Mouse (Mus musculus) liver, embryonic 12.5 days (tissue): Measurements from ENCODE around the gene Zbed6. TPM values are rescaled to one million over a fixed set of nuclear protein-coding genes. Genes with fewer than 3 reads are reported as not detected.
A peak's percentile ranks its signal among the peaks of the same experiment; 100 is the strongest.

Experiments used
- ATAC-seq: fragments of 200-750 bp; cut with Nextera tagmentation; 2 replicates; pipeline ENCODE4 v1.8.0; 2017; ENCODE audit warnings: moderate number of reproducible peaks, mild to moderate bottlenecking, moderate library complexity
- H3K27ac ChIP-seq: fragments of 300-500 bp; sonication (generic); 2 replicates; pipeline ENCODE4 v1.5.1; 2016; ENCODE audit warnings: mild to moderate bottlenecking
- H3K27me3 ChIP-seq: fragments of 300-500 bp; sonication (generic); replicated peaks from 2 replicates; pipeline ENCODE4 v1.6.1; 2016; ENCODE audit warnings: mild to moderate bottlenecking, moderate library complexity
- H3K36me3 ChIP-seq: fragments of 300-500 bp; sonication (generic); 2 replicates; pipeline ENCODE4 v1.6.1; 2016; ENCODE audit warnings: mild to moderate bottlenecking, moderate library complexity
- H3K4me1 ChIP-seq: fragments of 300-500 bp; sonication (generic); 2 replicates; pipeline ENCODE4 v1.6.1; 2016
- H3K4me2 ChIP-seq: fragments of 300-500 bp; sonication (generic); 2 replicates; pipeline ENCODE4 v1.6.1; 2016; ENCODE audit warnings: mild to moderate bottlenecking, moderate library complexity
- H3K4me3 ChIP-seq: fragments of 300-500 bp; sonication (generic); 2 replicates; pipeline ENCODE4 v1.5.1; 2016; ENCODE audit warnings: mild to moderate bottlenecking, moderate library complexity
- H3K9ac ChIP-seq: fragments of 300-500 bp; sonication (generic); 2 replicates; pipeline ENCODE4 v1.6.1; 2016; ENCODE audit warnings: mild to moderate bottlenecking, moderate library complexity
- H3K9me3 ChIP-seq: fragments of 300-500 bp; sonication (generic); replicated peaks from 2 replicates; pipeline ENCODE4 v1.6.1; 2016; ENCODE audit warnings: mild to moderate bottlenecking, moderate library complexity
- WGBS: fragments of 180-500 bp; shearing (Covaris S2); methylation state at CpG from one replicate; pipeline ENCODE4 v1.1.7; 2016; ENCODE audit not compliant: insufficient replicate concordance; 5-methylcytosine and 5-hydroxymethylcytosine counted together
- polyA plus RNA-seq: library from polyadenylated mRNA; unstranded; fragments of >200 nt; fragmentation: Nextera tagmentation; extraction: Ambion mirVana; gene quantifications from 2 replicates; pipeline ENCODE4 v1.2.1, GENCODE M21; 2016

Zbed6 gene
- polyA plus RNA-seq, 1 experiment from 2014 or later, result not detected

DNA sequence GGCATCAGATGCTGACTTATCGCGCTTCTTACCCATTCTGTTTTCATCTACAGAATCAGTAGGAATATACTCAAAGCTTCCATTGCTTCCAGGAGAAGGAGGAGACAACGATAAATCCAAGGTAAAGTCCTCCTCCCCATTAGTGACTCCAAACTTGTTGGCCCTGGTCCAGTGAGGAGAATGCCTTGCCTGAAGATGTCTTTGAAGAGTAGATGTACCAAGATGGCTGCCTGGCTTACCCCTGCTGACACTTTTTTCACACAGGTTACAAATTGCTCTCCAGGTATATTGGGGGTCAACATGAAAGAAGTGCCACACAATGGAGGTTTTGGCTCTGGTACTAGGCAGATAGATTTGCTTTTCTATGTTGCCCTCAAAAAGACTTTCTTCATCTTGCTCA lies 1.8 kb downstream of the Zbed6 start:
- H3K4me2 ChIP-seq, result no peak overlapping the region

DNA sequence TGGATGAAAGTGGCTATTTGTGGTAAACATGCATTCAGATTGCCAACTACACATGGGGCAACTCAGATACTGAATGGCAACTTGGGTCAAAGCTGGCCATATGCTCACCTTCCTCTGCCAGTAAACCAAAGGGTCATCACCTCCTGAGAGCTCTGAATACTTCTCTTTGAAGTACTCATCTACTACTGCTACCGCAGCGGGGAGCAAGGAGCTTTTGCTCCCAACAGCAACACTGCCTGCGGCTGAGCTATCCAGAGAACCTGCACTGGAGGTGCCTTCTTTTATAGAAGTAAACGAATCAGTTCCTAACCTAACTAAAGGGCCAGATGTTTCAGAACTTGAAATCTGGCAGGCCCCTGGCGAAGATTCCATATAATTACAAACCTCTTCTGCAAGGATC lies 3.9 kb downstream of the Zbed6 start:
- no peaks in the 10 kb centered on the region for H3K9me3 ChIP-seq
- no peak overlapping the region for H3K4me3 ChIP-seq
- WGBS, result 79% methylated on average over 5 of the region's 5 CpGs
- no peak overlapping the region for H3K4me2 ChIP-seq
- peaks cover 63% of the 10 kb centered on the region for H3K4me1 ChIP-seq
- H3K27ac ChIP-seq, result no peak overlapping the region
- ATAC-seq, result no peak
- peaks cover 59% of the 10 kb centered on the region for H3K36me3 ChIP-seq
- H3K27me3 ChIP-seq, result no peaks in the 10 kb centered on the region
- H3K9ac ChIP-seq, result no peak overlapping the region

More for the DNA sequence above, 1.8 kb downstream of the Zbed6 start:
- Histone ChIP-seq H3K4me1 (peaks cover 56% of the 10 kb centered on the region), H3K27me3 (no peaks in the 10 kb centered on the region), H3K27ac (no peak overlapping the region), H3K4me3 (no peak overlapping the region), H3K36me3 (peaks cover 46% of the 10 kb centered on the region), H3K9me3 (no peaks in the 10 kb centered on the region), H3K9ac (no peak overlapping the region)
- WGBS, result 97% methylated on average over 3 of the region's 3 CpGs
- ATAC-seq, result no peak

DNA sequence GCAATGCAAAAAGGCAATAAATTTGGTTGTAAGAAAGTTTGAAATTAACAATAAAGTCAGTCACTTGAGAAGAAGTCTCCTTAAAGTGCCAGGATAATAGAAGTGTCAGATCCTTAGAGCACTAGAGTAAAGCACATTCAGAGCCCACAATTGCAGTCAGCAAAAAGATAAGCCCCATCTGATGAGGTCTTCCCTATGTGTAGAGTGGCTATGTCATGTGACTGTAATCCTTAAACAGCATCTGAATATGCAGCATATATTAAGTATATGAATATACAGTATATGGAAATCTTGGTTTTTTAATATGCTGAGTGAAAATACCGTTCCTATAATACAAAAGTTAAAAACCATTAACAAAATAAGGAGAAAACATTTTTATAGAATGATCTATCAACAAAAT lies 7.7 kb downstream of the Zbed6 start:
- H3K9ac ChIP-seq, result no peak overlapping the region
- H3K36me3 ChIP-seq, result peaks cover 69% of the 10 kb centered on the region
- no peak overlapping the region for H3K4me3 ChIP-seq
- H3K27me3 ChIP-seq, result no peaks in the 10 kb centered on the region
- H3K9me3 ChIP-seq, result no peaks in the 10 kb centered on the region
- H3K4me2 ChIP-seq, result no peak overlapping the region
- ATAC-seq, result no peak
- H3K27ac ChIP-seq, result no peak overlapping the region
- 97% methylated on average over 1 of the region's 1 CpGs for WGBS
- peaks cover 42% of the 10 kb centered on the region for H3K4me1 ChIP-seq

DNA sequence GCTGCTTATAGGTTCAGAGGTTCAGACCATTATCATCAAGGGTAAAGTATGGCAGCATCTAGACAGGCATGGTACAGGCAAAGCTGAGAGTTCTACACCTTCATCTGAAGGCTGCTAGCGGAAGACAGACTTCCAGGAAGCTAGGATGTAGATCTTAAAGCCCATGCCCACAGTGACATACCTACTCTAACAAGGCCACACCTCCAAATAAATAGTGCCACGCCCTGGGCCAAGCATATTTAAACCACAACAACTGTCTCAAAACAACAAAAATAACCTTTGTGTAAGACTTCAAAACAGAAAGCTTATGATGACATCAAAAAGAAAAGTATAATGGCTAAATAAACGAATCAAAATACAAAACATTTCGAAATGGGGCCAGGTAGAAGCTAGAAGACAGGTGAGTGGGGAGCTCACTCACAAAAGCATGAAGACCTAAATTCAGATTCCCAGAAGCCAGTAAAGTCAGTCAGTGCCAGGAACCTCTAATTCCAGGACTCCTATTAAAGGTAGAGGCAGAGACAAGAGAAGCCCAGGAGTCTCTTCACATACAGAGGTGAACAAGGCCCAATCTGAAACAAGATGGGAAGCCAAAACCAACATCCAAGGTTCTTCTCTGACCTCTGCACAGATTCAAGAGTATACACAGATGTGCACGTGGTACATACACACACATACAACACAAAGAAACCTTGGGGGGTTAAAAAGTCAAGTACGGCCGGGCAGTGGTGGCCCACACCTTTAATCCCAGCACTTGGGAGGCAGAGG lies 10.2 kb downstream of the Zbed6 start:
- Histone ChIP-seq H3K9ac (no peak overlapping the region), H3K27ac (no peak overlapping the region), H3K4me2 (no peak overlapping the region), H3K9me3 (no peaks in the 10 kb centered on the region), H3K27me3 (no peaks in the 10 kb centered on the region), H3K36me3 (peaks cover 69% of the 10 kb centered on the region), H3K4me3 (no peak overlapping the region), H3K4me1 (peaks cover 22% of the 10 kb centered on the region; the same call in 1 of the 2 replicates)
- WGBS, result 84% methylated on average over 7 of the region's 7 CpGs
- no peak for ATAC-seq

DNA sequence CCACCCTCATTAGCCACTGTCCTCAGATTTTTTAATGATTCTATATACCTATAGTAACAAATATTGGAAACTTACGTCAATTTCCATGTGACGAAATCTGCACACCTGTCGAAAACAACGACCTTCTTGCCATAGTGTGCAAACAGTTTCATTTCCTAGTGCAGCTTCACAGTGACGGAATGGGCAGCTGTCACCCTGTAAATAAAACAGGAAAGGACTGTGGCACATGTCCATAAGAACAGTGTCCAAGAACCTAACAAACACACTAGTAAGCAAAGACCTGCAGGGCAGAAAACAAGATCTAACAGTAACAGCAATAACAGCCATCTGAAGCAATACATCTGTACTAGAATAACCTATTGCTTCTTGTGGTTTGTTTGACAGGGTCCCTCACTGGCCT lies 15.0 kb downstream of the Zbed6 start:
- no peak for ATAC-seq
- WGBS, result 90% methylated on average over 5 of the region's 5 CpGs
- no peak overlapping the region for H3K9ac ChIP-seq
- H3K27me3 ChIP-seq, result no peaks in the 10 kb centered on the region
- H3K4me1 ChIP-seq, result peaks cover 9% of the 10 kb centered on the region; the same call in 1 of the 2 replicates
- H3K4me2 ChIP-seq, result no peak overlapping the region
- no peak overlapping the region for H3K4me3 ChIP-seq
- H3K36me3 ChIP-seq, result peaks cover 89% of the 10 kb centered on the region
- no peak overlapping the region for H3K27ac ChIP-seq
- no peaks in the 10 kb centered on the region for H3K9me3 ChIP-seq

DNA sequence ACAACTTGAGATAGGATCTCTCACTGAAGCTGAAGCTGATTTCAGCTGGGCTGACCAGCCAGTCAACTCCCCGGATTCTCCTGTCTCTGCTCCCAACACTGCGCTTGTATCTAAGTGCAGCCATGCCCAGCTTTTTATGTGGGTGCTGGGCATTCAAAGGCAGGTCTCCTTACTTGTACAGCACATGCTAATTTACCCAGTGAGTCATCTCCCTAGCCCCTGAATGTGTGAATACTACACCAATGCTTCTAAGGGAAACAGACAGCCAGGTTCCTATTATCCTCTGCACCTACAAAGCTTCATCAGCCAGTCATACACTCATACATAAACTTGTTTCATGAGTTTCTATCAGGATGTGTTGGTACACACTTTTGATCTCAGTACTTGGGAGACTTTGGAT lies 19.5 kb downstream of the Zbed6 start:
- H3K4me2 ChIP-seq, result no peak overlapping the region
- no peaks in the 10 kb centered on the region for H3K27me3 ChIP-seq
- H3K4me1 ChIP-seq, result no peaks in the 10 kb centered on the region
- WGBS, result 85% methylated on average over 2 of the region's 2 CpGs
- no peak overlapping the region for H3K9ac ChIP-seq
- peaks cover 99% of the 10 kb centered on the region for H3K36me3 ChIP-seq
- no peak overlapping the region for H3K4me3 ChIP-seq
- H3K9me3 ChIP-seq, result no peaks in the 10 kb centered on the region
- ATAC-seq, result no peak
- no peak overlapping the region for H3K27ac ChIP-seq

DNA sequence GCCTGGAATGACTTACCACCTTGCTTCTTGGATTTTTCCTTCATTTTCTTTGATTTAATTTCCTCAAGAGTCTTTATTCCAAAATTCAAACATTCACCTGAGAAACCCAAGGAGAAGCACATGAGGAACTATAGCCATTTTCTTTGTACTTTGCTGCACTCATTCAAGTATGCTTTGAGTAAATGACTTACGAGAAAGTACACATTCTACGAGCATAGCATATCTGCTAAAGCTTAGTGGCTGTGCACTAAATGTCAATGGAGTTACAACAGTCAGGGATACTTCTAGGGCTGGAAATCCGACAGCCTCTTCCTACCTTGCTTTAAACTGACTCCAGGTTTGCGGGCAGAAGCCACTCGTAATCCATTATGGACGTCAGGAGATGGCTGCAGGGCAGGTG lies 22.2 kb downstream of the Zbed6 start:
- 88% methylated on average over 6 of the region's 6 CpGs for WGBS
- no peak overlapping the region for H3K4me3 ChIP-seq
- H3K4me1 ChIP-seq, result no peaks in the 10 kb centered on the region
- peaks cover 98% of the 10 kb centered on the region for H3K36me3 ChIP-seq
- no peaks in the 10 kb centered on the region for H3K9me3 ChIP-seq
- no peak for ATAC-seq
- no peak overlapping the region for H3K4me2 ChIP-seq
- no peak overlapping the region for H3K9ac ChIP-seq
- no peaks in the 10 kb centered on the region for H3K27me3 ChIP-seq
- H3K27ac ChIP-seq, result no peak overlapping the region

DNA sequence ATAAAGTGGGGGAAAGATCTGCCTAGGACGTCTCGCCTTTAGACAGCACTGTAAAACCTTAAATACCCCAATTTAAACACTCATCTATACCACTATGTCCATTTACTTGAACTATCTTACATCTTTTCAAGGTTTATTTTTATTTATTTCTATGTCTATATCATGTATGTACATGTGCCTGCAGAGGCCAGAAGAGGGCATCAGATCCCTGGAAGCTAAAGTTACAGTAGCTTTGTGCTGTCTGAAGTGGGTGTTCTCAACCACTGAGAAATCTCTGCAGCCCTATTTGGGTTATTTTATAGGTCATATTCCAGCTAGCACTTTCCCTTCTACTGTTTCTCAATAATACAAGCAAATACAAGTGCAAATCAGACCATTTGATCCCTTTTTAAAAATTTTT lies 28.5 kb downstream of the Zbed6 start:
- no peaks in the 10 kb centered on the region for H3K27me3 ChIP-seq
- H3K4me3 ChIP-seq, result no peak overlapping the region
- ATAC-seq, result no peak
- WGBS, result 86% methylated on average over 2 of the region's 2 CpGs
- H3K9me3 ChIP-seq, result no peaks in the 10 kb centered on the region
- H3K27ac ChIP-seq, result no peak overlapping the region
- peaks cover 96% of the 10 kb centered on the region for H3K36me3 ChIP-seq
- no peak overlapping the region for H3K4me2 ChIP-seq
- no peak overlapping the region for H3K9ac ChIP-seq
- H3K4me1 ChIP-seq, result no peaks in the 10 kb centered on the region

DNA sequence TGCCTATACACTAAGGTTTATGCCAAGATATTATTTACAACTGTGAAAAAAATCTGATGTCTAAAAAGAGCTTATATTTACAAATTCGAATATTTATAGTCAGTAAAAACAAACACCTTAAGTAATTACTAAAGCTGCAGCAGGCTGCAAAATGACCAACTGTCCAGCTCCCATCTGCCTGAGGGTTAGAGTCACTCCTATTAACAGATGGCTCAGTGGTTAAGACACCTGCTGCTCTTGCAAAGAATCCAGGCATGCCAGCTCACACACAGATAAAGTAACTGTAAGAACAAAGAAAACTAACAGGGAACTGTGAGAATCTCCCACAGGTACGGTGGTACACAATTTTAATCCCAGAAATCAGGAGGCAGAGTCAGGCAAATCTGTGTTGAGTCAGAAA lies 35.6 kb downstream of the Zbed6 start:
- 71% methylated on average over 2 of the region's 2 CpGs for WGBS
- Histone ChIP-seq H3K9ac (no peak overlapping the region), H3K27ac (no peak overlapping the region), H3K36me3 (peaks cover 96% of the 10 kb centered on the region), H3K27me3 (no peaks in the 10 kb centered on the region), H3K9me3 (no peaks in the 10 kb centered on the region), H3K4me1 (no peaks in the 10 kb centered on the region), H3K4me3 (no peak overlapping the region), H3K4me2 (no peak overlapping the region)
- no peak for ATAC-seq

DNA sequence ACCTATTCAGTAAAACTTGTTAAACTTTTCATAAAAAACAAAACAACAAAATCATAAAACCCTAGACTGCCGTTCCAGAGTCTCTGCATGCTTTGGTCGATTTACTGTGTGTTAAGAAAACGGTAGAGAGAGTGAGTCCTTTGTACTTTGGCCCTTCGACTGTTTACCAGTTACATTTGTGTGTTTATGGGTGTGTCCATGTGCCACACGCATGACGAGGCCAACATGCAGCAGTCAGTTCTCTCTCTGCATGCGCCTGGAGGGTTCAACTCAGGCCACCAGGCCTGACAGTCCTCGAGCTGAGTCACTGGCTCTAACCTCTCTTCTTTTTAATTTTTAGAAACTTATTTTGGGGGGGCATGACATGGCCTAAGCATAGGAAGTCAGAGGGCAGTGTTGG lies 42.4 kb downstream of the Zbed6 start:
- peaks cover 23% of the 10 kb centered on the region for H3K4me1 ChIP-seq
- peak overlapping the region; percentile 58 for H3K27ac ChIP-seq
- no peaks in the 10 kb centered on the region for H3K27me3 ChIP-seq
- peak overlapping the region; percentile 15; the same call in 1 of the 2 replicates for H3K4me2 ChIP-seq
- ATAC-seq, result peak; percentile 72
- no peak overlapping the region for H3K4me3 ChIP-seq
- WGBS, result 51% methylated on average over 8 of the region's 8 CpGs
- peak overlapping the region; percentile 22; the same call in 1 of the 2 replicates for H3K9ac ChIP-seq
- H3K36me3 ChIP-seq, result peaks cover 74% of the 10 kb centered on the region
- no peaks in the 10 kb centered on the region for H3K9me3 ChIP-seq

DNA sequence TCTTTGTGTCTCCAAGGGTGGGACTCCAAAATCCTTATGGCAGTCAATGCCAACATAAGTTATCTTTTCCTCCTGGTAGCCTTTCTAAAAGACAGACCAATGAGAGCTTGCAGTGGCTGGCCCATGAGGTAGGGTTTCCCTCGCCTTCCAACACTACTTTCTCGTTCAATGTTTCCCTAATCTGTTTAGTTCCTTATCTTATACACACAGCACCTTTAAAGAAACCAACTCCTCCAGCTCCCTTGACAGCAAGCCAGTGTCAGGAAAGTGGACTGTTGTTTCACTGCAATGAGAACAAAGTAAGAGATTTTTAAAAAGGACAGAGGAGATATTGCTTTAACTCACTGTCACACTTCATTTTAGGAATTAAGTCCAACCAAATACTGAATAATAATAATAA lies 42.8 kb downstream of the Zbed6 start:
- H3K27me3 ChIP-seq, result no peaks in the 10 kb centered on the region
- H3K9ac ChIP-seq, result no peak overlapping the region
- no peak overlapping the region for H3K4me2 ChIP-seq
- H3K9me3 ChIP-seq, result no peaks in the 10 kb centered on the region
- peaks cover 23% of the 10 kb centered on the region for H3K4me1 ChIP-seq
- 19% methylated on average over 2 of the region's 2 CpGs for WGBS
- ATAC-seq, result peak; percentile 79
- H3K4me3 ChIP-seq, result no peak overlapping the region
- peak overlapping the region; percentile 58; the same call in 1 of the 2 replicates for H3K27ac ChIP-seq
- H3K36me3 ChIP-seq, result peaks cover 70% of the 10 kb centered on the region

DNA sequence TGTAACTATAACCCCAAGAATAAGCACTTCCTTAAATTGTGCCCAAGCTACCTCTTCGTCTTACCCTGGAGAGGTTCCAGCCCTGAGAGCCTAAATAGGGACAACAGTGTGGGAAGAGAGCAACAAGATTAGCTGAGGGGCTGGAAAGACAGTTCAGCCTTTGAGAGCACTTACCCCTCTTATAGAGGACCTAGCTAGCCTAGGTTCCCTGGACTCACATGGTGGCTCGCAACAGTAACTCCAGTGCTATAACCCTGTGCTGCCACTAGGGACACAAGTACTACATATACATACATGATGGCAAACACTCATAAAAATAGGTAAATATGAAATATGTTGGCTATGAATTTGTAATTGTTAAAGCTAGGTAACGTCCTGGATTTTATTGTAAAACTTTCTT lies 46.9 kb downstream of the Zbed6 start:
- 70% methylated on average over 3 of the region's 3 CpGs for WGBS
- Histone ChIP-seq H3K27ac (no peak overlapping the region), H3K36me3 (peaks cover 32% of the 10 kb centered on the region), H3K9ac (no peak overlapping the region), H3K4me1 (peaks cover 26% of the 10 kb centered on the region), H3K27me3 (no peaks in the 10 kb centered on the region), H3K4me2 (no peak overlapping the region), H3K4me3 (no peak overlapping the region), H3K9me3 (no peaks in the 10 kb centered on the region)
- no peak for ATAC-seq

DNA sequence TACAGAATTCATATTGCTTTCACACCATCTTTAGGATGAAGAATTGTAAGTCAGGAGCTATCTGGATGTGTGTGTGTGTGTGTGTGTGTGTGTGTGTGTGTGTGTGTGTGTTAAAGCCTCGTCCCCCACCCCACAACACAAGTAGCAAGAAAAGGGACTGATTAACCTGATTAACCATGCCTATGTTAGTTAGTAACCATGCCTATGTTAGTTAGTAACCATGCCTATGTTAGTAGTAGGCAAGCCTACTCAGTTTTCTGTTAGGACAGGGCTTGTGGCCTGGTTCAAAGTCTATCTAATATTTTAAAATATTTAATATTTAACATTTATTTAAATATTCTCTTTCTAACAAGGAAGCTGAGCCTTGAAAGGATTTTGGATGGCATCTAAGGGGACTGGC lies 49.2 kb downstream of the Zbed6 start:
- Histone ChIP-seq H3K4me3 (no peak overlapping the region), H3K36me3 (peaks cover 38% of the 10 kb centered on the region), H3K4me1 (peaks cover 26% of the 10 kb centered on the region), H3K9me3 (no peaks in the 10 kb centered on the region), H3K4me2 (no peak overlapping the region), H3K27ac (no peak overlapping the region), H3K9ac (no peak overlapping the region), H3K27me3 (no peaks in the 10 kb centered on the region)
- ATAC-seq, result no peak
- 62% methylated on average over 1 of the region's 1 CpGs for WGBS
